Comparison of ENCODE assay signal across 21 mouse cellular contexts in genomic region chr10:50896767-50897390, GRCm38 (mm10). TPM values are rescaled to one million over a fixed set of nuclear protein-coding genes. Genes with fewer than 3 reads are reported as not detected.
A peak's percentile ranks its signal among the peaks of the same experiment; 100 is the strongest.
DNase-seq lines count a peak whose midpoint lies in the region; ATAC-seq and TF ChIP-seq lines count a peak whose summit lies in the region.
"Had no signal": no experiment of that assay in that cellular context is flagged by ENCODE, and none has a peak within 500 bp of the region (broad histone marks: within the 10 kb centered on the region; RNA-seq: fewer than 3 reads in every experiment).

No protein-coding gene starts in this region.

- H3K9me3 ChIP-seq in kidney, embryonic 15.5 days (replicated peaks): no peaks in the 10 kb centered on the region
- H3K9me3 ChIP-seq in midbrain, embryonic 12.5 days: no peaks in the 10 kb centered on the region
- H3K9me3 ChIP-seq: heart, embryonic 10.5 days; hindbrain, embryonic 10.5 days had no signal

- H3K9ac ChIP-seq in kidney, embryonic 15.5 days: peak overlapping the region; percentile 65; the same call in 1 of the 2 replicates
- no peak overlapping the region for H3K9ac ChIP-seq in midbrain, embryonic 12.5 days (replicated peaks)

- peak; percentile 39 for DNase-seq in embryo, embryonic 11 days
- no peak for DNase-seq in embryo, embryonic 10 days (ENCODE audit: low spot score)
- DNase-seq in kidney, postnatal 36 days: no peak
- peak; percentile 27 for DNase-seq in Patski (ENCODE audit: low read depth, low spot score)
- no peak for DNase-seq in adrenal gland, adult (ENCODE audit: inconsistent age in 2 of 2, low spot score in 1 of 2)
- DNase-seq in thymus, postnatal 10 days (ENCODE audit: low spot score in 2 of 2): no peak
- DNase-seq: adrenal gland, postnatal 14 days; cerebellum, adult 11 months; gastrocnemius, adult 2 months; kidney, adult 9 months; lung, adult 18-20 months; lung, postnatal 4 days had no signal

- peaks cover 89% of the 10 kb centered on the region for H3K27me3 ChIP-seq in kidney, embryonic 15.5 days
- H3K27me3 ChIP-seq in Patski: peaks cover 28% of the 10 kb centered on the region
- peaks cover 82% of the 10 kb centered on the region for H3K27me3 ChIP-seq in midbrain, embryonic 12.5 days

- peak overlapping the region; percentile 82; the same call in 1 of the 2 replicates for H3K4me2 ChIP-seq in kidney, embryonic 15.5 days
- no peak overlapping the region for H3K4me2 ChIP-seq in midbrain, embryonic 12.5 days (replicated peaks)
- H3K4me2 ChIP-seq: liver, embryonic 11.5 days had no signal

- ATAC-seq in kidney, embryonic 15.5 days (replicated peaks; ENCODE audit: low FRiP score): no peak
- no peak for ATAC-seq in Patski
- no peak for ATAC-seq in midbrain, embryonic 12.5 days (ENCODE audit: low FRiP score, low read depth)
- ATAC-seq: inflammation-experienced regulatory T-cells, adult 6 months had no signal

- peak overlapping the region; percentile 58 for H3K4me3 ChIP-seq in kidney, embryonic 15.5 days (replicated peaks)
- H3K4me3 ChIP-seq in midbrain, embryonic 12.5 days: peak overlapping the region; percentile 49
- H3K4me3 ChIP-seq: erythroblast, embryonic 14.5 days; gastrocnemius, adult 2 months; heart, embryonic 10.5 days; hindbrain, embryonic 10.5 days had no signal

- POLR2A ChIA-PET in Patski (lab: Charles Lee): no interaction called here

- CTCF ChIA-PET in Patski (lab: Charles Lee): interaction anchor here (1.4 to 2.0 kb wide), 5 partner anchors 15 to 508 kb away, joined by 4 to 11 read pairs (median 7); no protein-coding TSS in a partner anchor

- no peaks in the 10 kb centered on the region for H3K36me3 ChIP-seq in kidney, embryonic 15.5 days
- H3K36me3 ChIP-seq in midbrain, embryonic 12.5 days: no peaks in the 10 kb centered on the region
- H3K36me3 ChIP-seq: heart, embryonic 10.5 days; hindbrain, embryonic 10.5 days had no signal

- WGBS in kidney, embryonic 15.5 days: 7% methylated on average over 3 of the region's 3 CpGs
- 4% methylated on average over 3 of the region's 3 CpGs for whole genome bisulfite sequencing in midbrain, embryonic 12.5 days

- H3K4me1 ChIP-seq in kidney, embryonic 15.5 days: peaks cover 34% of the 10 kb centered on the region
- H3K4me1 ChIP-seq in midbrain, embryonic 12.5 days: peaks cover 30% of the 10 kb centered on the region

- in situ Hi-C loops in Patski (cut with MboI; ENCODE audit: low pct_unique_long_range_greater_than_20kb): loop anchor here (5.0 to 10.0 kb wide), 2 partner anchors 195 to 388 kb away; no protein-coding TSS in a partner anchor

- no peak for TF ChIP-seq CTCF in Patski (IDR thresholded peaks at IDR 0.05)

- no peak overlapping the region for H3K27ac ChIP-seq in kidney, embryonic 15.5 days
- no peak overlapping the region for H3K27ac ChIP-seq in midbrain, embryonic 12.5 days (replicated peaks)
- H3K27ac ChIP-seq: gastrocnemius, adult 2 months; heart, embryonic 10.5 days; hindbrain, embryonic 10.5 days; stomach, postnatal 0 days had no signal

RNA-seq across cellular contexts. Expression of gene Sim1, which starts 2.3 kb away (rescaled TPM):
- 10.7 and 11.8 TPM in 2 replicates for polyA plus RNA-seq in kidney, embryonic 15.5 days (2015; fragmentation: Nextera tagmentation; extraction: Ambion mirVana)
- 7.4 TPM for polyA plus RNA-seq in Patski (2021)
- polyA plus RNA-seq in midbrain, embryonic 12.5 days (2016; fragmentation: Nextera tagmentation; extraction: Ambion mirVana): 5.1 and 6.0 TPM in 2 replicates
- polyA plus RNA-seq: erythroblast, embryonic 14.5 days; heart, postnatal 0 days; inflammation-experienced regulatory T-cells, adult 6 months; stomach, postnatal 0 days had no signal

Comparison
In these comparisons a context has a peak if more than half of its experiments do, and no peak if none do; other contexts are left out.
1. DNase-seq: peak in embryo, embryonic 11 days (single experiment) and Patski (single experiment); none in embryo, embryonic 10 days (single experiment), kidney, postnatal 36 days (0 of 2), adrenal gland, adult (0 of 2) and thymus, postnatal 10 days (0 of 2).